Mouse (Mus musculus): ENCODE results near the gene Farsa. TPM values are rescaled to one million over a fixed set of nuclear protein-coding genes. Genes with fewer than 3 reads are reported as not detected.

Gene Farsa
- total and polyA plus RNA-seq, 2 experiments from 2014 or later = 84.6 to 92.7 TPM

DNA sequence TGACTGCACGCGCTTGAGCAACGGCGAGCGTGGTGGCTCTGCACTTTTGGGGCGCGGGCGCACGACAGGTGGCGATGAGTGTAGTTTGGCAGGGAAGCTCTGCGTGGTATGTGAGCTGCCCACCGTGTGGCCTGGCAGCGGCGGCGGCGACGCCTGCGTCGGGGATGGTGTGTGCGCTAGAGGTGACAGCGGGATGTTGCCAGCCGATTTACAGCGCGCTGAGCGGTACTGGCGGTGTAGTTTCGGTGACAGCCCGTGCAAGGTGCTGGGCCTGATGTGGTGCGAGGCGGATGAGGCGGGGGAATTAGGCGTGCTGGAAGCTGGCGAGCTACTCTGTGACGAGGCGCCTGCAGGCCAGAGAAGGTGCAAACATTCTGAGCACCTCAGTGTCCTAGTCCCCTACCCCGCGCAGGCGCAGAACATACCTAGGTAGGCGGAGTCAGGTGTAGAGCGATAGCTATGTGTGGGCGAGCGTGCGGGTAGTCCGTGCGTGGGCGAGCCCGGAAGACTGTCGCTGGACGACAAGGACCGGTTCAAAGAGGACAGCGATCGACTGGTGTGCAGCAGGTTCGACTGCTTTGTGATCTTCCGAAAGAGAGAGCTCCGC is 56.2 kb downstream of the Farsa start:
- ATAC-seq (ENCODE audit: low FRiP score) (no peak), DNase-seq (ENCODE audit: low spot score) (peak; percentile 53)
- Histone ChIP-seq H3K27ac (ENCODE audit: low read depth, low read length) (no peak overlapping the region), H3K9me3 (ENCODE audit: low read length) (no peaks in the 10 kb centered on the region), H3K4me2 (ENCODE audit: low read depth, low read length, poor library complexity, severe bottlenecking) (peak overlapping the region; percentile 39), H3K36me3 (ENCODE audit: insufficient read depth, low read length) (peaks cover 62% of the 10 kb centered on the region), H3K9ac (replicated peaks; ENCODE audit: low read length, poor library complexity, severe bottlenecking) (no peak overlapping the region), H3K4me3 (ENCODE audit: low read depth, low read length) (peak overlapping the region; percentile 10; the same call in 1 of the 2 replicates), H3K4me1 (ENCODE audit: insufficient read depth, low read length) (no peaks in the 10 kb centered on the region), H3K27me3 (ENCODE audit: insufficient read depth, low read length) (no peaks in the 10 kb centered on the region; the same call in 1 of the 2 replicates)
- TF ChIP-seq CTCF (IDR thresholded peaks at IDR 0.05) = no peak
- WGBS = 11% methylated on average over 55 of the region's 55 CpGs

DNA sequence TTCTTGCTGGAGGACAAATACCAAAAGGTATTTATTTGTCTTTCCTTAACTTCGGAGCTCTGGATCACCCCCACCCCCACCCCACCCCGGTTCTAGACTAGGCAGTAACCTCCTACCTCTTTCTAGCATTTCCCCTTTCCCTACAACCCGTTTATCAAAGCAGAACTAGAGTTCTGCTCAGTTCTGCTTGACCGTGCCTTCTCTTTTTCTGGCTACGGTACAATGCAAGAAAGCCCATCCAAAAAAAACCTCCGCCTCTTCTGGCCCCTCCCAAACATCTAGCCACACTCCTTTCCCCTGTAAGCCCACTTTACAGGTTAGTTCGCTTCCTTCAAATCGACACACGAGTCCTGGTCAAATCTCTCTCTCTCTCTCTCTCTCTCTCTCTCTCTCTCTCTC is 56.7 kb downstream of the Farsa start:
- peak overlapping the region; percentile 10; the same call in 1 of the 2 replicates for H3K4me3 ChIP-seq (ENCODE audit: low read depth, low read length)
- 35% methylated on average over 9 of the region's 9 CpGs for WGBS

DNA sequence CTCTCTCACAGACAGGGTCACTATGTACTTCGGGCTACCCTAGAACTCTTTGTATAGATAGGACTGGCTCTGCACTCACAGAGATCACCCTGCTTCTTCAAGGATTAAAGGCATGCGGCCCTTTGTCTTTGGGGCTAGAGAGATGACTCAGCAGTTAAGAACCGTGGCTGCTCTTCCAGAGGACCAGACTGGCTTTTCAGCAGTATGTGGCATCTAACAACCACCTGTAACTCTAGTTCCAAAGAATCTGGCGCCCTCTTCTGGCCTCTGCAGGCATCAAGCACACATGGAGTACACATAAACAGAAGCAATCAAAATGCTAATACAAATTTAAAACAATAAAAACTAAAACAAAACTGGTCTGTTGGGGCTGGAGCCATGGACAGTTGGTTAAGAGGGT is 57.2 kb downstream of the Farsa start:
- Histone ChIP-seq H3K9ac (replicated peaks; ENCODE audit: low read length, poor library complexity, severe bottlenecking) (no peak overlapping the region), H3K9me3 (ENCODE audit: low read length) (no peaks in the 10 kb centered on the region), H3K4me3 (ENCODE audit: low read depth, low read length) (no peak overlapping the region), H3K4me2 (ENCODE audit: low read depth, low read length, poor library complexity, severe bottlenecking) (no peak overlapping the region), H3K4me1 (ENCODE audit: insufficient read depth, low read length) (no peaks in the 10 kb centered on the region), H3K27me3 (ENCODE audit: insufficient read depth, low read length) (no peaks in the 10 kb centered on the region; the same call in 1 of the 2 replicates), H3K27ac (ENCODE audit: low read depth, low read length) (no peak overlapping the region), H3K36me3 (ENCODE audit: insufficient read depth, low read length) (peaks cover 62% of the 10 kb centered on the region)
- ATAC-seq (ENCODE audit: low FRiP score) (no peak), DNase-seq (ENCODE audit: low spot score) (peak; percentile 72)
- 35% methylated on average over 4 of the region's 4 CpGs for WGBS
- TF ChIP-seq CTCF (IDR thresholded peaks at IDR 0.05) = peak; percentile 68

More for the DNA sequence above, 56.7 kb downstream of the Farsa start:
- TF ChIP-seq CTCF (IDR thresholded peaks at IDR 0.05) = no peak
- H3K27me3 ChIP-seq (ENCODE audit: insufficient read depth, low read length) = no peaks in the 10 kb centered on the region; the same call in 1 of the 2 replicates
- H3K27ac ChIP-seq (ENCODE audit: low read depth, low read length) = no peak overlapping the region
- no peak for DNase-seq (ENCODE audit: low spot score)
- H3K9me3 ChIP-seq (ENCODE audit: low read length) = no peaks in the 10 kb centered on the region
- peaks cover 62% of the 10 kb centered on the region for H3K36me3 ChIP-seq (ENCODE audit: insufficient read depth, low read length)
- H3K4me2 ChIP-seq (ENCODE audit: low read depth, low read length, poor library complexity, severe bottlenecking) = peak overlapping the region; percentile 39
- H3K4me1 ChIP-seq (ENCODE audit: insufficient read depth, low read length) = no peaks in the 10 kb centered on the region
- H3K9ac ChIP-seq (replicated peaks; ENCODE audit: low read length, poor library complexity, severe bottlenecking) = no peak overlapping the region
- no peak for ATAC-seq (ENCODE audit: low FRiP score)

DNA sequence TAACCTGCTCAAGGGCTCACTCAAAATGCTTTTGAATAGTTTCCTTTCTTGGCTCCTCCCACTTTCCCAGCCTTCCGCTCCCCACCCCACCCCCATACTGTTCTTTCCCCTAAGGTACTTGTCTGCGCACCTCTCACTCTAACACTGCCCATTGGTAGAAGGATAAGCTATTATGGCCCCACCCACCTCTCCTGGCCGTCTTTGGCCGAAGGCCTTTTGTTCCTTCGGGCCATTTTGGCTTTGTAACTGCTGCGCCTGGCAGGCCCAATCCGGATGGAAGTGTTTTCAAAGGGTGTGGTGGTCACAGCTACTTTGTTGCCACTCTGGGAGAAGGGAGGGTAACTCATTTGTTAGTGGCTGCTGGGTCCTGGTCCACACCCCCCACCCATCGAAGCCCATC is 58.5 kb downstream of the Farsa start:
- Histone ChIP-seq H3K9me3 (ENCODE audit: low read length) (no peaks in the 10 kb centered on the region), H3K27me3 (ENCODE audit: insufficient read depth, low read length) (no peaks in the 10 kb centered on the region; the same call in 1 of the 2 replicates), H3K4me1 (ENCODE audit: insufficient read depth, low read length) (no peaks in the 10 kb centered on the region), H3K4me3 (ENCODE audit: low read depth, low read length) (no peak overlapping the region), H3K27ac (ENCODE audit: low read depth, low read length) (no peak overlapping the region), H3K9ac (replicated peaks; ENCODE audit: low read length, poor library complexity, severe bottlenecking) (no peak overlapping the region), H3K36me3 (ENCODE audit: insufficient read depth, low read length) (peaks cover 67% of the 10 kb centered on the region), H3K4me2 (ENCODE audit: low read depth, low read length, poor library complexity, severe bottlenecking) (no peak overlapping the region)
- no peak for DNase-seq (ENCODE audit: low spot score)
- no peak for TF ChIP-seq CTCF (IDR thresholded peaks at IDR 0.05)
- WGBS = 89% methylated on average over 8 of the region's 8 CpGs
- ATAC-seq (ENCODE audit: low FRiP score) = no peak

DNA sequence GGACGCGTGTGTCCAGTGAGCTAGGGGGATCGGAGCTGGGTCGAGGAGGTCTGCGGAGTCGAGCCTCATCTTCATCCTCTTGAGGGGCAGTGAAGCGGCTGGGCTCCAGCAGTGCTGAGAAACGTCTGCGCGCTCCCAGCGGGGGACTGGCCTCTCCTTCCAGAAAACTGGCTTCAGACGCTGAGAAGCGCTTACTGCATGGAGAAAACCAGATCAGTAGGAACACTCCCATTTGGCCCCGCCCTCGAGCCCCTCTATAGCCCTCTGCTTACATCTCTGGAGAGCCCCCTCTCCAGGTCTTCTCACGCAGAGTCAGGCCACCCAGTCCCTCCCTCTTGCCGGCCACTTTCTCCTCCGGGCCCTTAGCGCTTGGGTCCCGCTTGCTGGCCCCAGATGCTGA is 61.0 kb downstream of the Farsa start:
- ATAC-seq (ENCODE audit: low FRiP score) (no peak), DNase-seq (ENCODE audit: low spot score) (no peak)
- TF ChIP-seq CTCF (IDR thresholded peaks at IDR 0.05) = no peak
- Histone ChIP-seq H3K36me3 (ENCODE audit: insufficient read depth, low read length) (peaks cover 68% of the 10 kb centered on the region), H3K27ac (ENCODE audit: low read depth, low read length) (no peak overlapping the region), H3K4me3 (ENCODE audit: low read depth, low read length) (no peak overlapping the region), H3K4me1 (ENCODE audit: insufficient read depth, low read length) (no peaks in the 10 kb centered on the region), H3K4me2 (ENCODE audit: low read depth, low read length, poor library complexity, severe bottlenecking) (no peak overlapping the region), H3K9ac (replicated peaks; ENCODE audit: low read length, poor library complexity, severe bottlenecking) (no peak overlapping the region), H3K27me3 (ENCODE audit: insufficient read depth, low read length) (no peaks in the 10 kb centered on the region), H3K9me3 (ENCODE audit: low read length) (no peaks in the 10 kb centered on the region)
- 25% methylated on average over 20 of the region's 20 CpGs for WGBS

DNA sequence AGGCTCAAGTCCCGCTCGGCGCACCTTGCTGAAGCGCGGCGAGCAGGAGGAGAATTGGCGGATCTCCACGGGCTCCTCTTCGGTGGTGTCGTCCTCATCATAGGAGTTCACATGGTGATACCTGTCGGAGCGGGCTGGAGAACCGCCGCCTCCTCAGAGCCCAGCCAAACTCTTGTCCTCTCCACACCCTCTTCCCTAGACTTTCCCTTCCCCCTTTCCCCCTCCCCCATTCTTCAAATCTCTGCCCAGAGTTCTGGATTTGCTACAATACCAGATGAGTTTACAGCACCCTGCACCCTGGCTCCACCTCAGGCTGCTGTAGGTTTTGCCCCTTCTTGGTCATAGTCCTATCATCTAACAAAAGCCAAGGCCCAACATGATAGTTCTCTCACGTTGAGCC is 61.9 kb downstream of the Farsa start:
- H3K36me3 ChIP-seq (ENCODE audit: insufficient read depth, low read length) = peaks cover 61% of the 10 kb centered on the region
- H3K9ac ChIP-seq (replicated peaks; ENCODE audit: low read length, poor library complexity, severe bottlenecking) = no peak overlapping the region
- ATAC-seq (ENCODE audit: low FRiP score) = no peak
- DNase-seq (ENCODE audit: low spot score) = no peak
- H3K4me3 ChIP-seq (ENCODE audit: low read depth, low read length) = no peak overlapping the region
- no peaks in the 10 kb centered on the region for H3K9me3 ChIP-seq (ENCODE audit: low read length)
- 90% methylated on average over 15 of the region's 15 CpGs for WGBS
- no peaks in the 10 kb centered on the region for H3K27me3 ChIP-seq (ENCODE audit: insufficient read depth, low read length)
- no peak overlapping the region for H3K27ac ChIP-seq (ENCODE audit: low read depth, low read length)
- H3K4me2 ChIP-seq (ENCODE audit: low read depth, low read length, poor library complexity, severe bottlenecking) = no peak overlapping the region
- TF ChIP-seq CTCF (IDR thresholded peaks at IDR 0.05) = no peak
- H3K4me1 ChIP-seq (ENCODE audit: insufficient read depth, low read length) = no peaks in the 10 kb centered on the region

Small RNAs within 50 kb of the gene (microRNA-seq; reads per million reads assigned to microRNA genes)
- gene Mir7069 (ENCODE audit: borderline number of aligned reads) = 2.7 reads per million

Other genes with a start within 250 kb of the Farsa start
Only the 30 nearest of the 31 such genes appear.
- 3.9 and 4.3 TPM in 2 replicates for gene Ier2, start 194.1 kb upstream of the Farsa start, total RNA-seq (2014; rRNA removed)
- 12.8 and 14.7 TPM in 2 replicates for gene Ier2, start 194.1 kb upstream of the Farsa start, polyA plus RNA-seq (2015; fragmentation: Nextera tagmentation; extraction: Ambion mirVana)
- 88.5 and 99.5 TPM in 2 replicates for gene Trmt1, start 170.7 kb upstream of the Farsa start, total RNA-seq (2014; rRNA removed)
- 74.2 and 75.0 TPM in 2 replicates for gene Trmt1, start 170.7 kb upstream of the Farsa start, polyA plus RNA-seq (2015; fragmentation: Nextera tagmentation; extraction: Ambion mirVana)
- 87.2 and 102 TPM in 2 replicates for gene Nacc1, start 169.1 kb upstream of the Farsa start, total RNA-seq (2014; rRNA removed)
- 13.7 and 13.8 TPM in 2 replicates for gene Nacc1, start 169.1 kb upstream of the Farsa start, polyA plus RNA-seq (2015; fragmentation: Nextera tagmentation; extraction: Ambion mirVana)
- 4.6 and 4.8 TPM in 2 replicates for gene Lyl1, start 155.5 kb upstream of the Farsa start, total RNA-seq (2014; rRNA removed)
- gene Lyl1, start 155.5 kb upstream of the Farsa start, polyA plus RNA-seq (2015; fragmentation: Nextera tagmentation; extraction: Ambion mirVana) = 2.0 and 2.8 TPM in 2 replicates
- gene G430095P16Rik, start 134.0 kb upstream of the Farsa start, total RNA-seq (2014; rRNA removed) = not detected in 2 replicates
- gene G430095P16Rik, start 134.0 kb upstream of the Farsa start, polyA plus RNA-seq (2015; fragmentation: Nextera tagmentation; extraction: Ambion mirVana) = 0.39 and 0.71 TPM in 2 replicates
- 40.1 and 62.5 TPM in 2 replicates for gene Nfix, start 56.6 kb upstream of the Farsa start, total RNA-seq (2014; rRNA removed)
- gene Nfix, start 56.6 kb upstream of the Farsa start, polyA plus RNA-seq (2015; fragmentation: Nextera tagmentation; extraction: Ambion mirVana) = 41.7 and 53.7 TPM in 2 replicates
- gene Dand5, start 34.2 kb upstream of the Farsa start, total RNA-seq (2014; rRNA removed) = 7.6 and 7.7 TPM in 2 replicates
- 12.6 and 14.5 TPM in 2 replicates for gene Dand5, start 34.2 kb upstream of the Farsa start, polyA plus RNA-seq (2015; fragmentation: Nextera tagmentation; extraction: Ambion mirVana)
- gene Gadd45gip1, start 25.5 kb upstream of the Farsa start, total RNA-seq (2014; rRNA removed) = 27.5 and 28.2 TPM in 2 replicates
- gene Gadd45gip1, start 25.5 kb upstream of the Farsa start, polyA plus RNA-seq (2015; fragmentation: Nextera tagmentation; extraction: Ambion mirVana) = 42.9 and 45.1 TPM in 2 replicates
- gene Rad23a, start 16.3 kb upstream of the Farsa start, total RNA-seq (2014; rRNA removed) = 43.8 and 57.5 TPM in 2 replicates
- 83.5 and 88.3 TPM in 2 replicates for gene Rad23a, start 16.3 kb upstream of the Farsa start, polyA plus RNA-seq (2015; fragmentation: Nextera tagmentation; extraction: Ambion mirVana)
- gene Calr, start 10.1 kb upstream of the Farsa start, total RNA-seq (2014; rRNA removed) = 369 and 436 TPM in 2 replicates
- gene Calr, start 10.1 kb upstream of the Farsa start, polyA plus RNA-seq (2015; fragmentation: Nextera tagmentation; extraction: Ambion mirVana) = 444 and 445 TPM in 2 replicates
- gene Syce2, start 15.1 kb downstream of the Farsa start, total RNA-seq (2014; rRNA removed) = 29.5 and 31.7 TPM in 2 replicates
- 56.2 and 61.4 TPM in 2 replicates for gene Syce2, start 15.1 kb downstream of the Farsa start, polyA plus RNA-seq (2015; fragmentation: Nextera tagmentation; extraction: Ambion mirVana)
- 22.1 and 30.5 TPM in 2 replicates for gene Gcdh, start 36.9 kb downstream of the Farsa start, total RNA-seq (2014; rRNA removed)
- 33.2 and 35.3 TPM in 2 replicates for gene Gcdh, start 36.9 kb downstream of the Farsa start, polyA plus RNA-seq (2015; fragmentation: Nextera tagmentation; extraction: Ambion mirVana)
- gene Klf1, start 44.9 kb downstream of the Farsa start, total RNA-seq (2014; rRNA removed) = 0.52 TPM in 1 of 2 replicates, not detected in the other
- 0.36 and 0.52 TPM in 2 replicates for gene Klf1, start 44.9 kb downstream of the Farsa start, polyA plus RNA-seq (2015; fragmentation: Nextera tagmentation; extraction: Ambion mirVana)
- gene Dnase2a, start 51.6 kb downstream of the Farsa start, total RNA-seq (2014; rRNA removed) = 4.3 and 5.7 TPM in 2 replicates
- gene Dnase2a, start 51.6 kb downstream of the Farsa start, polyA plus RNA-seq (2015; fragmentation: Nextera tagmentation; extraction: Ambion mirVana) = 6.7 and 8.2 TPM in 2 replicates
- gene Mast1, start 80.4 kb downstream of the Farsa start, total RNA-seq (2014; rRNA removed) = 85.9 and 92.0 TPM in 2 replicates
- gene Mast1, start 80.4 kb downstream of the Farsa start, polyA plus RNA-seq (2015; fragmentation: Nextera tagmentation; extraction: Ambion mirVana) = 79.8 and 89.0 TPM in 2 replicates
- gene Rtbdn, start 90.0 kb downstream of the Farsa start, total RNA-seq (2014; rRNA removed) = 4.5 and 6.2 TPM in 2 replicates
- gene Rtbdn, start 90.0 kb downstream of the Farsa start, polyA plus RNA-seq (2015; fragmentation: Nextera tagmentation; extraction: Ambion mirVana) = 4.8 and 5.3 TPM in 2 replicates
- not detected in 2 replicates for gene Gm49661, start 112.4 kb downstream of the Farsa start, total RNA-seq (2014; rRNA removed)
- not detected in 2 replicates for gene Gm49661, start 112.4 kb downstream of the Farsa start, polyA plus RNA-seq (2015; fragmentation: Nextera tagmentation; extraction: Ambion mirVana)
- gene Prdx2, start 112.6 kb downstream of the Farsa start, total RNA-seq (2014; rRNA removed) = 720 and 802 TPM in 2 replicates
- 904 and 934 TPM in 2 replicates for gene Prdx2, start 112.6 kb downstream of the Farsa start, polyA plus RNA-seq (2015; fragmentation: Nextera tagmentation; extraction: Ambion mirVana)
- 40.5 and 48.9 TPM in 2 replicates for gene Rnaseh2a, start 112.8 kb downstream of the Farsa start, total RNA-seq (2014; rRNA removed)
- gene Rnaseh2a, start 112.8 kb downstream of the Farsa start, polyA plus RNA-seq (2015; fragmentation: Nextera tagmentation; extraction: Ambion mirVana) = 36.5 and 39.7 TPM in 2 replicates
- gene Junb, start 121.7 kb downstream of the Farsa start, total RNA-seq (2014; rRNA removed) = 11.3 and 15.9 TPM in 2 replicates
- 5.3 and 6.1 TPM in 2 replicates for gene Junb, start 121.7 kb downstream of the Farsa start, polyA plus RNA-seq (2015; fragmentation: Nextera tagmentation; extraction: Ambion mirVana)
- gene Hook2, start 133.6 kb downstream of the Farsa start, total RNA-seq (2014; rRNA removed) = 21.4 and 32.5 TPM in 2 replicates
- 40.1 and 41.3 TPM in 2 replicates for gene Hook2, start 133.6 kb downstream of the Farsa start, polyA plus RNA-seq (2015; fragmentation: Nextera tagmentation; extraction: Ambion mirVana)
- gene Best2, start 157.5 kb downstream of the Farsa start, total RNA-seq (2014; rRNA removed) = 0.47 TPM in 1 of 2 replicates, not detected in the other
- gene Best2, start 157.5 kb downstream of the Farsa start, polyA plus RNA-seq (2015; fragmentation: Nextera tagmentation; extraction: Ambion mirVana) = 0.15 and 0.27 TPM in 2 replicates
- 123 and 172 TPM in 2 replicates for gene Asna1, start 168.3 kb downstream of the Farsa start, total RNA-seq (2014; rRNA removed)
- gene Asna1, start 168.3 kb downstream of the Farsa start, polyA plus RNA-seq (2015; fragmentation: Nextera tagmentation; extraction: Ambion mirVana) = 137 and 151 TPM in 2 replicates
- 266 and 292 TPM in 2 replicates for gene Trir, start 169.8 kb downstream of the Farsa start, total RNA-seq (2014; rRNA removed)
- 144 and 145 TPM in 2 replicates for gene Trir, start 169.8 kb downstream of the Farsa start, polyA plus RNA-seq (2015; fragmentation: Nextera tagmentation; extraction: Ambion mirVana)
- gene Tnpo2, start 179.9 kb downstream of the Farsa start, total RNA-seq (2014; rRNA removed) = 173 and 174 TPM in 2 replicates
- 53.5 and 53.7 TPM in 2 replicates for gene Tnpo2, start 179.9 kb downstream of the Farsa start, polyA plus RNA-seq (2015; fragmentation: Nextera tagmentation; extraction: Ambion mirVana)
- 113 and 120 TPM in 2 replicates for gene Fbxw9, start 203.1 kb downstream of the Farsa start, total RNA-seq (2014; rRNA removed)
- 92.1 and 97.1 TPM in 2 replicates for gene Fbxw9, start 203.1 kb downstream of the Farsa start, polyA plus RNA-seq (2015; fragmentation: Nextera tagmentation; extraction: Ambion mirVana)
- not detected in 2 replicates for gene Gm5741, start 211.0 kb downstream of the Farsa start, total RNA-seq (2014; rRNA removed)
- 2.2 TPM in 1 of 2 replicates, not detected in the other for gene Gm5741, start 211.0 kb downstream of the Farsa start, polyA plus RNA-seq (2015; fragmentation: Nextera tagmentation; extraction: Ambion mirVana)
- gene Dhps, start 214.8 kb downstream of the Farsa start, total RNA-seq (2014; rRNA removed) = 66.3 and 77.1 TPM in 2 replicates
- gene Dhps, start 214.8 kb downstream of the Farsa start, polyA plus RNA-seq (2015; fragmentation: Nextera tagmentation; extraction: Ambion mirVana) = 128 and 129 TPM in 2 replicates
- 92.6 and 105 TPM in 2 replicates for gene Wdr83os, start 223.8 kb downstream of the Farsa start, total RNA-seq (2014; rRNA removed)
- gene Wdr83os, start 223.8 kb downstream of the Farsa start, polyA plus RNA-seq (2015; fragmentation: Nextera tagmentation; extraction: Ambion mirVana) = 129 and 137 TPM in 2 replicates
- gene Wdr83, start 224.3 kb downstream of the Farsa start, total RNA-seq (2014; rRNA removed) = 27.4 and 34.1 TPM in 2 replicates
- 37.0 and 39.9 TPM in 2 replicates for gene Wdr83, start 224.3 kb downstream of the Farsa start, polyA plus RNA-seq (2015; fragmentation: Nextera tagmentation; extraction: Ambion mirVana)

Data from midbrain, postnatal 0 days (tissue).